ENCODE assay signal across 9 mouse cellular contexts in the genomic region with DNA sequence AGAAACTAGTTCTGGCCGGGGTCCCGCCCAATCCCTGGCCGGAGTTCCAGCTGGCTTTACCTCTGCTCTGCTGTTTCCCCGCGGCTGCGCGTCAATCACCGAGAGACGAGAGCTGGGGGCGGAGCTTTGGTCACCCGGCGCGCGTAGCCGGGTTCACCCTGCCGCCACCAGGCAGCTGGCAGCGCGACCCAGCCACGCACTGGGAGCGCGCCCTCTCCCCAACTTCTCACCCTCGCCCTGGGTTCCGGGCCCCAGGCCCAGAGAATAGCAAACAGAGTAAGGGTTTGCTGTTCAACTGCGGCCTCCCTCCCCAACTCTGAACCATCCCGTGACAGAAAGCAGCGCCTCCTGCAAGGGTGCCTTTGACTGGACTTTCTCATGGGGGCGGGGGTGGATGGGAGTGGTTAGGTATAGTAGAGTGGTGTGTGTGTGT. TPM values are rescaled to one million over a fixed set of nuclear protein-coding genes. Genes with fewer than 3 reads are reported as not detected.
DNase-seq lines count a peak whose midpoint lies in the region; ATAC-seq and TF ChIP-seq lines count a peak whose summit lies in the region.
"Had no signal": no experiment of that assay in that cellular context is flagged by ENCODE, and none has a peak within 500 bp of the region (broad histone marks: within the 10 kb centered on the region; RNA-seq: fewer than 3 reads in every experiment).

No protein-coding gene starts in this region.

- peaks cover 2% of the 10 kb centered on the region; the same call in 1 of the 2 replicates for H3K9me3 ChIP-seq in erythroblast, embryonic 14.5 days (ENCODE audit: control insufficient read depth, low read length)
- no peaks in the 10 kb centered on the region for H3K9me3 ChIP-seq in intestine, embryonic 16.5 days (ENCODE audit: control insufficient read depth, low read length)
- no peaks in the 10 kb centered on the region for H3K9me3 ChIP-seq in limb, embryonic 14.5 days (ENCODE audit: control insufficient read depth, low read length)
- H3K9me3 ChIP-seq in midbrain, embryonic 13.5 days, result no peaks in the 10 kb centered on the region
- H3K9me3 ChIP-seq in stomach, embryonic 16.5 days (replicated peaks; ENCODE audit: control insufficient read depth, low read length), result no peaks in the 10 kb centered on the region

- no peak for TF ChIP-seq POLR2A in limb, embryonic 14.5 days (IDR thresholded peaks at IDR 0.05; ENCODE audit: borderline replicate concordance, extremely low read depth, insufficient read depth, insufficient read length)

- peak overlapping the region; percentile 93 for H3K27ac ChIP-seq in intestine, embryonic 16.5 days (ENCODE audit: low read length)
- H3K27ac ChIP-seq in limb, embryonic 14.5 days (replicated peaks; ENCODE audit: low read depth, low read length), result 0 out of 2 replicates have a peak overlapping the region, but pooled peaks have one; percentile 56
- H3K27ac ChIP-seq in midbrain, embryonic 13.5 days, result peak overlapping the region; percentile 93
- peak overlapping the region; percentile 99 for H3K27ac ChIP-seq in stomach, embryonic 16.5 days (ENCODE audit: low read length)

- H3K9ac ChIP-seq in intestine, embryonic 16.5 days (ENCODE audit: low read depth, low read length), result peak overlapping the region; percentile 75
- peak overlapping the region; percentile 50 for H3K9ac ChIP-seq in limb, embryonic 14.5 days (ENCODE audit: low read depth, low read length, severe bottlenecking)
- H3K9ac ChIP-seq in midbrain, embryonic 13.5 days (replicated peaks), result peak overlapping the region; percentile 95
- peak overlapping the region; percentile 84 for H3K9ac ChIP-seq in stomach, embryonic 16.5 days (ENCODE audit: low read length)

- no peaks in the 10 kb centered on the region for H3K36me3 ChIP-seq in erythroblast, embryonic 14.5 days (ENCODE audit: control insufficient read depth)
- no peaks in the 10 kb centered on the region for H3K36me3 ChIP-seq in intestine, embryonic 16.5 days (ENCODE audit: control insufficient read depth, insufficient read depth, low read length)
- no peaks in the 10 kb centered on the region for H3K36me3 ChIP-seq in limb, embryonic 14.5 days (ENCODE audit: control insufficient read depth, insufficient read depth, low read length)
- no peaks in the 10 kb centered on the region for H3K36me3 ChIP-seq in midbrain, embryonic 13.5 days
- no peaks in the 10 kb centered on the region for H3K36me3 ChIP-seq in stomach, embryonic 16.5 days (ENCODE audit: control insufficient read depth, insufficient read depth, low read length)

- peak overlapping the region; percentile 75 for H3K4me2 ChIP-seq in intestine, embryonic 16.5 days (ENCODE audit: low read depth, low read length)
- peak overlapping the region; percentile 81 for H3K4me2 ChIP-seq in limb, embryonic 14.5 days (replicated peaks; ENCODE audit: low read depth, low read length, severe bottlenecking)
- H3K4me2 ChIP-seq in midbrain, embryonic 13.5 days (replicated peaks), result peak overlapping the region; percentile 71
- H3K4me2 ChIP-seq in stomach, embryonic 16.5 days (ENCODE audit: low read depth, low read length), result peak overlapping the region; percentile 81

- H3K4me3 ChIP-seq in erythroblast, embryonic 14.5 days (replicated peaks), result peak overlapping the region; percentile 47
- H3K4me3 ChIP-seq in intestine, embryonic 16.5 days (ENCODE audit: low read length), result peak overlapping the region; percentile 69
- H3K4me3 ChIP-seq in limb, embryonic 14.5 days (replicated peaks; ENCODE audit: low read length), result peak overlapping the region; percentile 42
- H3K4me3 ChIP-seq in midbrain, embryonic 13.5 days (replicated peaks), result peak overlapping the region; percentile 71
- H3K4me3 ChIP-seq in stomach, embryonic 16.5 days (replicated peaks; ENCODE audit: low read length), result peak overlapping the region; percentile 67

- no peaks in the 10 kb centered on the region for H3K4me1 ChIP-seq in erythroblast, embryonic 14.5 days (ENCODE audit: control insufficient read depth)
- no peaks in the 10 kb centered on the region for H3K4me1 ChIP-seq in intestine, embryonic 16.5 days (ENCODE audit: control insufficient read depth, insufficient read depth, low read length)
- H3K4me1 ChIP-seq in limb, embryonic 14.5 days (ENCODE audit: control insufficient read depth, insufficient read depth, low read length), result peaks cover 12% of the 10 kb centered on the region; the same call in 1 of the 2 replicates
- peaks cover 25% of the 10 kb centered on the region for H3K4me1 ChIP-seq in midbrain, embryonic 13.5 days (replicated peaks)
- peaks cover 4% of the 10 kb centered on the region for H3K4me1 ChIP-seq in stomach, embryonic 16.5 days (ENCODE audit: control insufficient read depth, insufficient read depth, low read length)

- intact Hi-C loops in gastrocnemius, postnatal 36 days (cut with DNase I), result loop anchor here (5.0 kb wide), 1 partner anchor 210 kb away; no protein-coding TSS in a partner anchor

- ATAC-seq in erythroblast, adult 5-6 weeks (replicated peaks; ENCODE audit: low FRiP score, poor library complexity, severe bottlenecking), result no peak
- ATAC-seq in intestine, embryonic 16.5 days, result peak; percentile 78
- peak; percentile 18 for ATAC-seq in limb, embryonic 14.5 days (ENCODE audit: low FRiP score, low read depth)
- ATAC-seq in midbrain, embryonic 13.5 days, result peak; percentile 72
- ATAC-seq in stomach, embryonic 16.5 days (ENCODE audit: insufficient read depth, low FRiP score), result peak; percentile 76

- H3K27me3 ChIP-seq in erythroblast, embryonic 14.5 days (ENCODE audit: control insufficient read depth), result peaks cover 99% of the 10 kb centered on the region
- peaks cover 6% of the 10 kb centered on the region; the same call in 1 of the 2 replicates for H3K27me3 ChIP-seq in intestine, embryonic 16.5 days (replicated peaks; ENCODE audit: control insufficient read depth, insufficient read depth, low read length)
- H3K27me3 ChIP-seq in limb, embryonic 14.5 days (ENCODE audit: control insufficient read depth, insufficient read depth, low read length), result peaks cover 70% of the 10 kb centered on the region
- peaks cover 27% of the 10 kb centered on the region for H3K27me3 ChIP-seq in midbrain, embryonic 13.5 days
- H3K27me3 ChIP-seq in stomach, embryonic 16.5 days (ENCODE audit: control insufficient read depth, insufficient read depth, low read length), result no peaks in the 10 kb centered on the region
- H3K27me3 ChIP-seq: CH12.LX had no signal

- DNase-seq in embryo, embryonic 10 days (ENCODE audit: low spot score), result peak; percentile 95
- DNase-seq in gastrocnemius, postnatal 36 days, result peak; percentile 60 to 65
- DNase-seq in limb, embryonic 14.5 days (ENCODE audit: low spot score), result peak; percentile 82

- WGBS in intestine, embryonic 16.5 days, result under 1% methylated on average over 27 of the region's 27 CpGs
- under 1% methylated on average over 15 of the region's 27 CpGs for WGBS in limb, embryonic 14.5 days
- 0% methylated on average over 27 of the region's 27 CpGs for WGBS in midbrain, embryonic 13.5 days
- WGBS in stomach, embryonic 16.5 days, result 0% methylated on average over 27 of the region's 27 CpGs

RNA-seq across cellular contexts. Expression of gene Meis2, which starts 1.4 kb away (rescaled TPM):
- polyA plus RNA-seq in erythroblast, embryonic 14.5 days (2012), result not detected in 2 replicates
- total RNA-seq in erythroblast, adult 5-6 weeks (2015; ENCODE audit: low replicate concordance), result 0.63 TPM in 1 of 2 replicates, not detected in the other
- not detected in 2 replicates for total RNA-seq in erythroblast, adult 5-6 weeks (2017; ENCODE audit: low replicate concordance)
- under 1 TPM; 0.86 to 0.97 TPM for total RNA-seq in gastrocnemius, postnatal 36 days (2021)
- 25.7 and 26.8 TPM in 2 replicates for polyA plus RNA-seq in intestine, embryonic 16.5 days (2015; fragmentation: Nextera tagmentation; extraction: Ambion mirVana)
- 16.2 and 26.2 TPM in 2 replicates for polyA plus RNA-seq in limb, embryonic 14.5 days (2012; rRNA removed)
- 17.3 and 17.9 TPM in 2 replicates for polyA plus RNA-seq in limb, embryonic 14.5 days (2014; fragmentation: Nextera tagmentation; extraction: Ambion mirVana)
- 69.4 and 79.0 TPM in 2 replicates for polyA plus RNA-seq in midbrain, embryonic 13.5 days (2015; fragmentation: Nextera tagmentation; extraction: Ambion mirVana)
- polyA plus RNA-seq in stomach, embryonic 16.5 days (2015; fragmentation: Nextera tagmentation; extraction: Ambion mirVana), result 42.8 and 43.3 TPM in 2 replicates
- total RNA-seq: CH12.LX had no signal

Comparison
In these comparisons a context has a peak if more than half of its experiments do, and no peak if none do; other contexts are left out.
1. RNA of gene Meis2, which starts 1.4 kb away (polyA plus RNA-seq): 69.4 to 79.0 TPM in midbrain, embryonic 13.5 days, 42.8 to 43.3 TPM in stomach, embryonic 16.5 days, 25.7 to 26.8 TPM in intestine, embryonic 16.5 days and 16.2 to 26.2 TPM in limb, embryonic 14.5 days; not detected in erythroblast, embryonic 14.5 days; every median in the first group is over 10 times any median in the second.
2. Peak in every context shown above with its lines, with median percentiles within 50 percentile points of each other: H3K4me3 ChIP-seq, DNase-seq, H3K27ac ChIP-seq, H3K4me2 ChIP-seq and H3K9ac ChIP-seq.